Mouse (Mus musculus): Measurements from ENCODE around the gene Fbxw18. TPM values are rescaled to one million over a fixed set of nuclear protein-coding genes. Genes with fewer than 3 reads are reported as not detected.
"Not testable (repeated sequence)": the region's sequence is repeated elsewhere in the genome, so short reads cannot be mapped to it uniquely, and the experiment has no call there.

The Fbxw18 gene
- polyA plus RNA-seq (2015; fragmentation: Nextera tagmentation; extraction: Ambion mirVana): not detected in 2 replicates

DNA sequence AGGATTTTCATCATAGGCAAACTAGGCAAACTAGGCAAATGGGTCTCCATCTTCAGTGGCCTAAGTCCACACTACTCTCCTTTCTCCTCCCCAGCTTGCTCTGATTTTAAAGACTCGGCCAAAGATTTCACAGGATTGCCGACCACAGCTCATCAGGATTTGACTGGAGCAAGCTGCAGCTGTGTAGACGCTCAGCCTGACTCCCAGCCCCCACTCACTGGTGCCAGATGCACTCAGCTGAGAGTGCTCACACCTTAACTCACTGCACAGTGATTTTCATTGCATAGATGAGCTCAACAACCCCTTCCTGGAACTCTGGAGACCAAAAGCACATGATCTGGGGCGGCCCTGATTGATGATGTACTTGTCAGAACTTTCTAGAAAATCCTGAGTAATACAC is at the start of gene Fbxw18:
Gene Fbxw18, minus strand, starts transcription at position 101 of the 400 bp plus-strand sequence.
- H3K36me3 ChIP-seq; H3K4me2 ChIP-seq; H3K4me3 ChIP-seq; H3K9ac ChIP-seq; H3K27me3 ChIP-seq; H3K4me1 ChIP-seq (replicated peaks); H3K9me3 ChIP-seq; ATAC-seq (ENCODE audit: low read depth); H3K27ac ChIP-seq (replicated peaks): not testable (repeated sequence)
- 81% methylated on average over 4 of the region's 4 CpGs for WGBS

DNA sequence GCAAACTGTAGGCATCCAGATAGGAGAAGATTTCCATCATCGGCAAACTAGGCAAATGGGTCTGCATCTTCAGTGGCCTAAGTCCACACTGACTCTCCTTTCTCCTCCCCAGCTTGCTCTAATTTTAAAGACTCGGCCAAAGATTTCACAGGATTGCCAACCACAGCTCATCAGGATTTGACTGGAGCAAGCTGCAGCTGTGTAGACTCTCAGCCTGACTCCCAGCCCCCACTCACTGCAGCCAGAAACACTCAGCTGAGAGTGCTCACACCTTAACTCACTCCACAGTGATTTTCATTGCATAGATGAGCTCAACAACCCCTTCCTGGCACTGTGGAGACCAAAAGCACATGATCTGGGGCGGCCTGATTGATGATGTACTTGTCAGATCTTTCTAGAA is 43.5 kb upstream of the Fbxw18 start, which contains the start of gene Fbxw26:
Gene Fbxw26, minus strand, starts transcription at position 101 of the 400 bp plus-strand sequence.
- ATAC-seq (ENCODE audit: low read depth); H3K27ac ChIP-seq (replicated peaks); H3K4me1 ChIP-seq (replicated peaks); H3K4me3 ChIP-seq; H3K9me3 ChIP-seq; H3K36me3 ChIP-seq; H3K4me2 ChIP-seq; H3K9ac ChIP-seq; H3K27me3 ChIP-seq: not testable (repeated sequence)
- WGBS: 85% methylated on average over 3 of the region's 3 CpGs

DNA sequence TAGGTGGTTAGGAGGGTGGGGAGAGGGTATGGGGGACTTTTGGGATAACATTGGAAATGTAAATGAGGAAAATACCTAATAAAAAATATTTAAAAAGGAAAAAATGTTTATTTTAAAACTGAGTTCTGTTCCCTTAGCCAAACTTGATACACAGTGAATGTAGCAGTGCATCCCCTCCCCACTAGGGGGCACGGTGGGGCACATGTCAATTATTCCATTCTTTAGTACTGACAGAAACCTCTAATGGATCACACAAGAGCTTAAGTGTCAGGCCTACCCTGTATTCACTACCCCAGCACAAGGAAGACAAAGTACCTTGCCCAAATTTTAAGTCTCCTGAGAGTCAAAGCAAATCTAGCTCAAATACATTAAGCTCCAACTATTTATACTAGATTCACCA is 17.2 kb downstream of the Fbxw18 start:
- H3K27me3 ChIP-seq: no peaks in the 10 kb centered on the region
- H3K4me1 ChIP-seq (replicated peaks): no peaks in the 10 kb centered on the region
- H3K9me3 ChIP-seq: no peaks in the 10 kb centered on the region
- no peak overlapping the region for H3K27ac ChIP-seq (replicated peaks)
- WGBS: 11% methylated on average over 1 of the region's 1 CpGs
- H3K4me2 ChIP-seq: no peak overlapping the region
- no peak for ATAC-seq (ENCODE audit: low read depth)
- H3K36me3 ChIP-seq: no peaks in the 10 kb centered on the region
- no peak overlapping the region for H3K4me3 ChIP-seq
- H3K9ac ChIP-seq: no peak overlapping the region

DNA sequence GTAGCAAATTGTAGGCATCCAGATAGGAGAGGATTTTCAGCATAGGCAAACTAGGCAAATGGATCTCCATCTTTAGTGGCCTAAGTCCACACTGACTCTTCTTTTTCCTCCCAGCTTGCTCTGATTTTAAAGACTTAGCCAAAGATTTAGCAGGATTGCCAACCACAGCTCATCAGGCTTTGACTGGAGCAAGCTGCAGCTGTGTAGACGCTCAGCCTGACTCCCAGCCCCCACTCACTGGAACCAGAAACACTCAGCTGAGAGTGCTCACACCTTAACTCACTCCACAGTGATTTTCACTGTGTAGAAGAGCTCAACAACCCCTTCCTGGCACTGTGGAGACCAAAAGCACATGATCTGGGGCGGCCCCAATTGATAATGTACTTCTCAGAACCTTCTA is 37.9 kb downstream of the Fbxw18 start, which contains the start of gene Fbxw25:
Gene Fbxw25, minus strand, starts transcription at position 101 of the 400 bp plus-strand sequence.
- not testable (repeated sequence) for H3K9me3 ChIP-seq; H3K36me3 ChIP-seq; H3K4me3 ChIP-seq; H3K9ac ChIP-seq; H3K27ac ChIP-seq (replicated peaks); H3K27me3 ChIP-seq; ATAC-seq (ENCODE audit: low read depth); H3K4me2 ChIP-seq; H3K4me1 ChIP-seq (replicated peaks)
- 69% methylated on average over 2 of the region's 2 CpGs for WGBS

Other genes starting within 250 kb of the Fbxw18 start
- not detected in 2 replicates for gene Fbxw19, start 206.8 kb downstream of the Fbxw18 start, polyA plus RNA-seq (2015; fragmentation: Nextera tagmentation; extraction: Ambion mirVana)
- not detected in 2 replicates for gene Fbxw15, start 134.4 kb downstream of the Fbxw18 start, polyA plus RNA-seq (2015; fragmentation: Nextera tagmentation; extraction: Ambion mirVana)
- gene Fbxw24, start 76.6 kb downstream of the Fbxw18 start, polyA plus RNA-seq (2015; fragmentation: Nextera tagmentation; extraction: Ambion mirVana): not detected in 2 replicates
- gene Fbxw25, start 38.0 kb downstream of the Fbxw18 start, polyA plus RNA-seq (2015; fragmentation: Nextera tagmentation; extraction: Ambion mirVana): not detected in 2 replicates
- not detected in 2 replicates for gene Fbxw26, start 43.4 kb upstream of the Fbxw18 start, polyA plus RNA-seq (2015; fragmentation: Nextera tagmentation; extraction: Ambion mirVana)
- gene Fbxw27, start 88.0 kb upstream of the Fbxw18 start, polyA plus RNA-seq (2015; fragmentation: Nextera tagmentation; extraction: Ambion mirVana): not detected in 2 replicates
- not detected in 2 replicates for gene Spink8, start 109.6 kb upstream of the Fbxw18 start, polyA plus RNA-seq (2015; fragmentation: Nextera tagmentation; extraction: Ambion mirVana)
- gene Nme6, start 130.0 kb upstream of the Fbxw18 start, polyA plus RNA-seq (2015; fragmentation: Nextera tagmentation; extraction: Ambion mirVana): 56.0 and 58.9 TPM in 2 replicates
- 1.3 and 2.4 TPM in 2 replicates for gene Camp, start 146.9 kb upstream of the Fbxw18 start, polyA plus RNA-seq (2015; fragmentation: Nextera tagmentation; extraction: Ambion mirVana)
- 16.0 and 17.2 TPM in 2 replicates for gene Cdc25a, start 172.9 kb upstream of the Fbxw18 start, polyA plus RNA-seq (2015; fragmentation: Nextera tagmentation; extraction: Ambion mirVana)
- 174 and 176 TPM in 2 replicates for gene Map4, start 228.8 kb upstream of the Fbxw18 start, polyA plus RNA-seq (2015; fragmentation: Nextera tagmentation; extraction: Ambion mirVana)